Mouse (Mus musculus): Measurements from ENCODE around the gene Lhx4.

GRCm38 (mm10) chr1:155721443-155721842 lies 30.0 kb downstream of the Lhx4 start:
- no peak for TF ChIP-seq POLR2A (IDR thresholded peaks at IDR 0.05; ENCODE audit: low read depth, low read length)
- peak; percentile 55 for TF ChIP-seq CTCF (conservative IDR thresholded peaks at IDR 0.05; ENCODE audit: insufficient read depth, insufficient read length, low read depth, low read length)

Data from kidney, adult 2 months (tissue).